Mouse (Mus musculus) lung, postnatal 0 days (tissue): ENCODE data around the gene Il9r. TPM values are rescaled to one million over a fixed set of nuclear protein-coding genes. Genes with fewer than 3 reads are reported as not detected.
"Not testable (repeated sequence)": the region's sequence is repeated elsewhere in the genome, so short reads cannot be mapped to it uniquely, and the experiment has no call there.

Source experiments
- ATAC-seq: fragments of 200-750 bp; cut with Nextera tagmentation; 2 replicates; pipeline ENCODE4 v1.8.0; 2017; ENCODE audit warnings: moderate library complexity
- DNase-seq: peaks from one replicate; pipeline ENCODE4 v3.0.0-alpha.2; 2016; ENCODE audit warnings: low spot score
- H3K27ac ChIP-seq: fragments of 300-500 bp; sonication (generic); 2 replicates; pipeline ENCODE4 v1.5.1; 2014; ENCODE audit warnings: antibody characterized with exemption, mild to moderate bottlenecking, low read length, mixed read lengths
- H3K27me3 ChIP-seq: fragments of 300-500 bp; sonication (generic); replicated peaks from 2 replicates; pipeline ENCODE4 v1.6.1; 2014; ENCODE audit warnings: low read length, mixed read lengths; ENCODE audit not compliant: insufficient read depth
- H3K36me3 ChIP-seq: fragments of 300-500 bp; sonication (generic); 2 replicates; pipeline ENCODE4 v1.6.1; 2014; ENCODE audit warnings: low read length, mixed read lengths; ENCODE audit not compliant: insufficient read depth
- H3K4me1 ChIP-seq: fragments of 300-500 bp; sonication (generic); 2 replicates; pipeline ENCODE4 v1.6.1; 2014; ENCODE audit warnings: antibody characterized with exemption, low read depth, low read length, mixed read lengths; ENCODE audit not compliant: insufficient read depth
- H3K4me2 ChIP-seq: fragments of 300-500 bp; sonication (generic); replicated peaks from 2 replicates; pipeline ENCODE4 v1.6.1; 2014; ENCODE audit warnings: low read depth, mild to moderate bottlenecking, low read length, moderate library complexity, mixed read lengths
- H3K4me3 ChIP-seq: fragments of 300-500 bp; sonication (generic); 2 replicates; pipeline ENCODE4 v1.5.1; 2014; ENCODE audit warnings: low read depth, low read length
- H3K9ac ChIP-seq: fragments of 300-500 bp; sonication (generic); replicated peaks from 2 replicates; pipeline ENCODE4 v1.6.1; 2014; ENCODE audit warnings: low read depth, mild to moderate bottlenecking
- H3K9me3 ChIP-seq: fragments of 300-500 bp; sonication (generic); 2 replicates; pipeline ENCODE4 v1.6.1; 2016; ENCODE audit warnings: low read length, mixed read lengths
- CTCF ChIP-seq: IDR thresholded peaks from 2 replicates; pipeline ENCODE4 v1.5.1; 2016; ENCODE audit warnings: antibody characterized with exemption, mild to moderate bottlenecking
- EP300 ChIP-seq: IDR thresholded peaks from 2 replicates; pipeline ENCODE4 v1.6.1; 2016; ENCODE audit warnings: antibody characterized with exemption, mild to moderate bottlenecking, control low read depth
- WGBS: fragments of 180-500 bp; shearing (Covaris S2); extraction: QIAGEN DNeasy Blood & Tissue Kit; methylation state at CpG from one replicate; pipeline ENCODE4 v1.1.7; 2014; 5-methylcytosine and 5-hydroxymethylcytosine counted together
- polyA plus RNA-seq: library from polyadenylated mRNA; unstranded; fragments of >200 nt; fragmentation: Nextera tagmentation; extraction: Ambion mirVana; gene quantifications from 2 replicates; pipeline ENCODE4 v1.2.1, GENCODE M21; 2015

The Il9r gene
- polyA plus RNA-seq, 1 experiment from 2014 or later: 0.05 TPM

- Histone ChIP-seq H3K27me3 (no peaks in the 10 kb centered on the region), H3K27ac (no peak overlapping the region), H3K4me3 (no peak overlapping the region), H3K4me2 (no peak overlapping the region), H3K9me3 (no peaks in the 10 kb centered on the region), H3K4me1 (no peaks in the 10 kb centered on the region), H3K36me3 (peaks cover 33% of the 10 kb centered on the region), H3K9ac (no peak overlapping the region)
- WGBS: 80% methylated on average over 9 of the region's 9 CpGs
- no peak for DNase-seq
- 0 out of 2 replicates have a peak, but pooled peaks have one; percentile 4 for ATAC-seq
- TF ChIP-seq CTCF: no peak
- TF ChIP-seq EP300: no peak
These were observed 10.5 kb upstream of the Il9r start for GRCm38 (mm10) chr11:32210623-32211022.

- Histone ChIP-seq H3K9ac (peak within 1 kb of the TSS; percentile 59), H3K36me3 (peaks cover 13% of the 10 kb centered on the region), H3K9me3 (no peaks in the 10 kb centered on the region), H3K4me3 (peak within 1 kb of the TSS; percentile 54), H3K4me1 (no peaks in the 10 kb centered on the region), H3K4me2 (peak within 1 kb of the TSS; percentile 88), H3K27ac (no peak within 1 kb of the TSS), H3K27me3 (no peaks in the 10 kb centered on the region)
- 2% methylated on average over 52 of the region's 52 CpGs for WGBS
- TF ChIP-seq EP300: no peak
- peak; percentile 65 for TF ChIP-seq CTCF
- DNase-seq (peak; percentile 99), ATAC-seq (peak; percentile 100)
These were observed 5.2 kb upstream of the Il9r start, which contains the start of gene Snrnp25 for GRCm38 (mm10) chr11:32205058-32205873. Snrnp25 (plus strand) TSS chr11:32205415.

GRCm38 (mm10) chr11:32201922-32202685 is 2.0 kb upstream of the Il9r start:
- no peaks in the 10 kb centered on the region for H3K4me1 ChIP-seq
- no peak overlapping the region for H3K4me3 ChIP-seq
- no peak overlapping the region for H3K27ac ChIP-seq
- TF ChIP-seq EP300: no peak
- TF ChIP-seq CTCF: no peak
- no peaks in the 10 kb centered on the region for H3K36me3 ChIP-seq
- 62% methylated on average over 11 of the region's 11 CpGs for WGBS
- ATAC-seq: no peak
- no peak overlapping the region for H3K9ac ChIP-seq
- no peaks in the 10 kb centered on the region for H3K27me3 ChIP-seq
- H3K9me3 ChIP-seq: no peaks in the 10 kb centered on the region
- H3K4me2 ChIP-seq: no peak overlapping the region
- DNase-seq: no peak

DNA sequence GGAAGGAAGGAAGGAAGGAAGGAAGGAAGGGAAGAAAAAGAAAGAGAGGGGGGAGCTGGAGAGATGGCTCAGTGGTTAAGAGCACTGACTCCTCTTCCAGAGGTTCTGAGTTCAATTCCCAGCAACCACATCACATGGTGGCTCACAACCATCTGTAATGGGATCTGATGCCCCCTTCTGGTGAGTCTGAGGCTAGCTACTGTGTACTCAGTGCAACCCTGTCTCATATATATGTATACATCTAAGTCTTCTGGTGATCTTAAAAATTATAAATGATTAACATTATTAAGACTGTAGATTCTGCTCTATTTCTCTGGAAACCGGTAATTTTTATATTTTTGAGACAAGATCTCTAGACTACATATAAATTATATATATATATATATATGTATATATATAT is 913 bp upstream of the Il9r start:
- DNase-seq, H3K4me2 ChIP-seq, H3K27me3 ChIP-seq, H3K9ac ChIP-seq, H3K4me3 ChIP-seq, H3K27ac ChIP-seq, H3K36me3 ChIP-seq, ATAC-seq, H3K4me1 ChIP-seq, H3K9me3 ChIP-seq: not testable (repeated sequence)
- 59% methylated on average over 1 of the region's 1 CpGs for WGBS
- peak; percentile 32 for TF ChIP-seq CTCF

GRCm38 (mm10) chr11:32199230-32199629 is 849 bp downstream of the Il9r start:
- H3K4me3 ChIP-seq: no peak overlapping the region
- H3K27ac ChIP-seq: no peak overlapping the region
- no peak for TF ChIP-seq EP300
- TF ChIP-seq CTCF: no peak
- H3K9me3 ChIP-seq: no peaks in the 10 kb centered on the region
- no peak overlapping the region for H3K4me2 ChIP-seq
- H3K27me3 ChIP-seq: no peaks in the 10 kb centered on the region
- DNase-seq (no peak), ATAC-seq (no peak)
- no peaks in the 10 kb centered on the region for H3K36me3 ChIP-seq
- no peaks in the 10 kb centered on the region for H3K4me1 ChIP-seq
- 42% methylated on average over 6 of the region's 6 CpGs for WGBS
- H3K9ac ChIP-seq: no peak overlapping the region

GRCm38 (mm10) chr11:32198256-32198955 is 1.7 kb downstream of the Il9r start:
- Histone ChIP-seq H3K4me3 (no peak overlapping the region), H3K36me3 (no peaks in the 10 kb centered on the region), H3K9me3 (no peaks in the 10 kb centered on the region), H3K27me3 (no peaks in the 10 kb centered on the region), H3K27ac (no peak overlapping the region), H3K4me1 (no peaks in the 10 kb centered on the region), H3K4me2 (no peak overlapping the region), H3K9ac (no peak overlapping the region)
- ATAC-seq (no peak), DNase-seq (no peak)
- WGBS: 69% methylated on average over 14 of the region's 14 CpGs
- TF ChIP-seq CTCF (no peak), EP300 (no peak)
